Mouse (Mus musculus) forebrain, embryonic 15.5 days (tissue): ENCODE data around the gene Abcg8. TPM values are rescaled to one million over a fixed set of nuclear protein-coding genes. Genes with fewer than 3 reads are reported as not detected.

Source experiments
- ATAC-seq: fragments of 200-750 bp; cut with Nextera tagmentation; replicated peaks from 2 replicates; pipeline ENCODE4 v1.8.0; 2017; ENCODE audit warnings: mild to moderate bottlenecking, moderate TSS enrichment, moderate library complexity
- H3K27ac ChIP-seq: fragments of 300-500 bp; sonication (generic); replicated peaks from 2 replicates; pipeline ENCODE4 v1.5.1; 2015; ENCODE audit warnings: mild to moderate bottlenecking, inconsistent platforms
- H3K27me3 ChIP-seq: fragments of 300-500 bp; sonication (generic); 2 replicates; pipeline ENCODE4 v1.6.1; 2015; ENCODE audit warnings: inconsistent platforms
- H3K36me3 ChIP-seq: fragments of 300-500 bp; sonication (generic); 2 replicates; pipeline ENCODE4 v1.6.1; 2015; ENCODE audit warnings: mild to moderate bottlenecking, inconsistent platforms
- H3K4me1 ChIP-seq: fragments of 300-500 bp; sonication (generic); 2 replicates; pipeline ENCODE4 v1.6.1; 2015; ENCODE audit warnings: inconsistent platforms
- H3K4me2 ChIP-seq: fragments of 300-500 bp; sonication (generic); replicated peaks from 2 replicates; pipeline ENCODE4 v1.6.1; 2015; ENCODE audit warnings: mild to moderate bottlenecking, inconsistent platforms
- H3K4me3 ChIP-seq: fragments of 300-500 bp; sonication (generic); 2 replicates; pipeline ENCODE4 v1.5.1; 2015; ENCODE audit warnings: mild to moderate bottlenecking, inconsistent platforms
- H3K9ac ChIP-seq: fragments of 300-500 bp; sonication (generic); replicated peaks from 2 replicates; pipeline ENCODE4 v1.6.1; 2015; ENCODE audit warnings: mild to moderate bottlenecking, inconsistent platforms
- H3K9me3 ChIP-seq: fragments of 300-500 bp; sonication (generic); 2 replicates; pipeline ENCODE4 v1.6.1; 2016; ENCODE audit warnings: inconsistent platforms
- WGBS: fragments of 180-500 bp; shearing (Covaris S2); methylation state at CpG from one replicate; pipeline ENCODE4 v1.1.7; 2015; ENCODE audit warnings: mixed read lengths; 5-methylcytosine and 5-hydroxymethylcytosine counted together
- polyA plus RNA-seq: library from polyadenylated mRNA; unstranded; fragments of >200 nt; fragmentation: Nextera tagmentation; extraction: Ambion mirVana; gene quantifications from 2 replicates; pipeline ENCODE4 v1.2.1, GENCODE M21; 2015

Abcg8 gene
- polyA plus RNA-seq: 0.20 and 0.22 TPM in 2 replicates

GRCm38 (mm10) chr17:84675951-84676366 is at the start of gene Abcg8:
TSS of gene Abcg8 (plus strand) at chr17:84676302.
- H3K36me3 ChIP-seq: no peaks in the 10 kb centered on the region
- H3K4me3 ChIP-seq: peak within 1 kb of the TSS; percentile 35
- H3K27me3 ChIP-seq: peaks cover 17% of the 10 kb centered on the region
- WGBS: 4% methylated on average over 24 of the region's 24 CpGs
- H3K9me3 ChIP-seq: no peaks in the 10 kb centered on the region
- peak; percentile 63; the same call in 1 of the 2 replicates for ATAC-seq
- H3K4me1 ChIP-seq: peaks cover 10% of the 10 kb centered on the region
- H3K9ac ChIP-seq: 0 out of 2 replicates have a peak within 1 kb of the TSS, but pooled peaks have one; percentile 11
- H3K27ac ChIP-seq: no peak within 1 kb of the TSS
- peak within 1 kb of the TSS; percentile 52 for H3K4me2 ChIP-seq

GRCm38 (mm10) chr17:84626857-84627305 is 49.2 kb upstream of the Abcg8 start:
- peak overlapping the region; percentile 71 for H3K9ac ChIP-seq
- H3K4me1 ChIP-seq: peaks cover 10% of the 10 kb centered on the region
- peak; percentile 59 for ATAC-seq
- peak overlapping the region; percentile 68 for H3K4me2 ChIP-seq
- H3K9me3 ChIP-seq: no peaks in the 10 kb centered on the region
- WGBS: 26% methylated on average over 9 of the region's 9 CpGs
- peak overlapping the region; percentile 88 for H3K4me3 ChIP-seq
- no peak overlapping the region for H3K27ac ChIP-seq
- H3K36me3 ChIP-seq: no peaks in the 10 kb centered on the region
- H3K27me3 ChIP-seq: no peaks in the 10 kb centered on the region

GRCm38 (mm10) chr17:84627721-84628120 is 48.4 kb upstream of the Abcg8 start:
- no peak overlapping the region for H3K9ac ChIP-seq
- H3K27ac ChIP-seq: no peak overlapping the region
- H3K36me3 ChIP-seq: no peaks in the 10 kb centered on the region
- no peaks in the 10 kb centered on the region for H3K27me3 ChIP-seq
- no peak for ATAC-seq
- 94% methylated on average over 10 of the region's 10 CpGs for WGBS
- H3K4me3 ChIP-seq: no peak overlapping the region
- no peak overlapping the region for H3K4me2 ChIP-seq
- H3K9me3 ChIP-seq: no peaks in the 10 kb centered on the region
- peaks cover 10% of the 10 kb centered on the region for H3K4me1 ChIP-seq

- H3K9ac ChIP-seq: no peak overlapping the region
- ATAC-seq: no peak
- H3K4me2 ChIP-seq: no peak overlapping the region
- no peak overlapping the region for H3K27ac ChIP-seq
- no peaks in the 10 kb centered on the region for H3K9me3 ChIP-seq
- H3K27me3 ChIP-seq: no peaks in the 10 kb centered on the region
- H3K36me3 ChIP-seq: no peaks in the 10 kb centered on the region
- H3K4me3 ChIP-seq: no peak overlapping the region
- WGBS: 93% methylated on average over 9 of the region's 9 CpGs
- H3K4me1 ChIP-seq: peaks cover 10% of the 10 kb centered on the region
These were observed 47.5 kb upstream of the Abcg8 start for GRCm38 (mm10) chr17:84628611-84629010.

- Histone ChIP-seq H3K27ac (no peak overlapping the region), H3K27me3 (no peaks in the 10 kb centered on the region), H3K9me3 (no peaks in the 10 kb centered on the region), H3K9ac (no peak overlapping the region), H3K36me3 (no peaks in the 10 kb centered on the region), H3K4me1 (peaks cover 6% of the 10 kb centered on the region), H3K4me2 (no peak overlapping the region), H3K4me3 (no peak overlapping the region)
- no peak for ATAC-seq
- WGBS: 93% methylated on average over 6 of the region's 6 CpGs
These were observed 44.3 kb upstream of the Abcg8 start for GRCm38 (mm10) chr17:84631836-84632235.

GRCm38 (mm10) chr17:84633443-84633842 is 42.7 kb upstream of the Abcg8 start:
- Histone ChIP-seq H3K27me3 (no peaks in the 10 kb centered on the region), H3K9me3 (no peaks in the 10 kb centered on the region), H3K4me2 (no peak overlapping the region), H3K27ac (no peak overlapping the region), H3K9ac (no peak overlapping the region), H3K4me1 (no peaks in the 10 kb centered on the region), H3K36me3 (no peaks in the 10 kb centered on the region), H3K4me3 (no peak overlapping the region)
- no peak for ATAC-seq
- WGBS: 90% methylated on average over 13 of the region's 13 CpGs

GRCm38 (mm10) chr17:84636328-84636727 is 39.8 kb upstream of the Abcg8 start:
- Histone ChIP-seq H3K27ac (no peak overlapping the region), H3K9ac (no peak overlapping the region), H3K4me3 (no peak overlapping the region), H3K4me2 (no peak overlapping the region), H3K27me3 (no peaks in the 10 kb centered on the region), H3K9me3 (no peaks in the 10 kb centered on the region), H3K4me1 (no peaks in the 10 kb centered on the region), H3K36me3 (no peaks in the 10 kb centered on the region)
- WGBS: 55% methylated on average over 8 of the region's 8 CpGs
- ATAC-seq: no peak

GRCm38 (mm10) chr17:84637971-84638370 is 38.1 kb upstream of the Abcg8 start:
- no peak overlapping the region for H3K4me2 ChIP-seq
- no peak overlapping the region for H3K4me3 ChIP-seq
- no peak for ATAC-seq
- no peaks in the 10 kb centered on the region for H3K36me3 ChIP-seq
- no peaks in the 10 kb centered on the region for H3K9me3 ChIP-seq
- no peaks in the 10 kb centered on the region for H3K4me1 ChIP-seq
- WGBS: 94% methylated on average over 6 of the region's 6 CpGs
- H3K27me3 ChIP-seq: no peaks in the 10 kb centered on the region
- no peak overlapping the region for H3K9ac ChIP-seq
- H3K27ac ChIP-seq: no peak overlapping the region

- Histone ChIP-seq H3K27me3 (no peaks in the 10 kb centered on the region), H3K4me3 (no peak overlapping the region), H3K4me1 (no peaks in the 10 kb centered on the region), H3K9me3 (no peaks in the 10 kb centered on the region), H3K4me2 (no peak overlapping the region), H3K27ac (no peak overlapping the region), H3K9ac (no peak overlapping the region), H3K36me3 (no peaks in the 10 kb centered on the region)
- no peak for ATAC-seq
- 53% methylated on average over 10 of the region's 10 CpGs for WGBS
These were observed 36.2 kb upstream of the Abcg8 start for GRCm38 (mm10) chr17:84639796-84640378.

GRCm38 (mm10) chr17:84641893-84642292 is 34.2 kb upstream of the Abcg8 start:
- ATAC-seq: no peak

GRCm38 (mm10) chr17:84642324-84642723 is 33.8 kb upstream of the Abcg8 start:
- no peak overlapping the region for H3K4me2 ChIP-seq
- H3K4me3 ChIP-seq: no peak overlapping the region
- H3K9ac ChIP-seq: no peak overlapping the region
- H3K27ac ChIP-seq: no peak overlapping the region
- no peaks in the 10 kb centered on the region for H3K36me3 ChIP-seq
- no peaks in the 10 kb centered on the region for H3K9me3 ChIP-seq
- ATAC-seq: no peak
- no peaks in the 10 kb centered on the region for H3K4me1 ChIP-seq
- H3K27me3 ChIP-seq: no peaks in the 10 kb centered on the region
- 91% methylated on average over 9 of the region's 9 CpGs for WGBS

More at GRCm38 (mm10) chr17:84641893-84642292, 34.2 kb upstream of the Abcg8 start:
- 28% methylated on average over 3 of the region's 3 CpGs for WGBS
- Histone ChIP-seq H3K36me3 (no peaks in the 10 kb centered on the region), H3K27me3 (no peaks in the 10 kb centered on the region), H3K27ac (no peak overlapping the region), H3K4me3 (no peak overlapping the region), H3K4me1 (no peaks in the 10 kb centered on the region), H3K9ac (no peak overlapping the region), H3K9me3 (no peaks in the 10 kb centered on the region), H3K4me2 (no peak overlapping the region)

GRCm38 (mm10) chr17:84644292-84645050 is 31.6 kb upstream of the Abcg8 start:
- Histone ChIP-seq H3K4me1 (no peaks in the 10 kb centered on the region), H3K9ac (no peak overlapping the region), H3K27me3 (no peaks in the 10 kb centered on the region), H3K36me3 (no peaks in the 10 kb centered on the region), H3K4me2 (no peak overlapping the region), H3K4me3 (no peak overlapping the region), H3K27ac (no peak overlapping the region), H3K9me3 (no peaks in the 10 kb centered on the region)
- 64% methylated on average over 16 of the region's 16 CpGs for WGBS
- no peak for ATAC-seq
